Mouse (Mus musculus): ENCODE data around the gene Vtcn1.

GRCm38 (mm10) chr3:100906916-100907315 is 81.7 kb downstream of the Vtcn1 start:
- no peak for TF ChIP-seq CTCF (IDR thresholded peaks at IDR 0.05; ENCODE audit: low read depth, low read length)
- no peak for TF ChIP-seq TAL1 (conservative IDR thresholded peaks at IDR 0.05; ENCODE audit: low read depth, low read length)

Data from G1E (cell line).